Mouse (Mus musculus): ENCODE data around the gene Atp6v1f. TPM values are rescaled to one million over a fixed set of nuclear protein-coding genes. Genes with fewer than 3 reads are reported as not detected.

Atp6v1f gene
- polyA plus RNA-seq (2012; rRNA removed): 315 and 362 TPM in 2 replicates

DNA sequence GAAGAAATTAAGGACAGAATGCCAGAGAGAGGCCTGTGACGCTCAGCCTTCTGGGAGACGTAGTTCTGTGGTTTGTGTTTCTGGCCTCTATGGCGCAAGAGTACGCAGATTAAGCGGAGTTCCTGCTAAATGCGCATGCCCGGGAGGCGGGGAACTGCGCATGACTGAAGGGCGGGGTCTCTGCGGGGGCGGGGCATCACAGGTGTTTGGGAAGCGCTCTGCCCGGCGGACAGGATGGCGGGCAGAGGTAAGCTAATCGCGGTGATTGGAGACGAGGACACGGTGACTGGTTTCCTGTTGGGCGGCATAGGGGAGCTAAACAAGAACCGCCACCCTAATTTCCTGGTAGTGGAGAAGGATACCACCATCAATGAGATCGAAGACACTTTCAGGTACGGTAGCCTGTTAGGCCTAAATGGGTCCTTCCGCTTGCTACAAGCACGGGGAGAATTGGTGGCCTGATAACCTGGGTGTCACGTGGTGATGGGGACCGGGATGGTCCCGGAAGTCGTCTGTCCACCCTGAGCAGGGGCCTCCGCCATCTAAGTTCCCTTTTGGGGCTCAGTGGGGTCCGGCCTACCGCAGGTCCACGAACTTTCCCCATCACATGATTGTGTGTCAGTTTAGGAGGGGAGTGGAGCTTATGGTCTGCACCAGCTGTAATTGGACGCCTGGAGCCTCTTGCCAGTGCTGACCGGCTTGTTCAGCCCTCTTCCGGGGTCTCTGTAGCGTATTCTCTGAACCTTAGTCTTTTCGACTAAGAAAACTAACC is at the start of gene Atp6v1f:
Atp6v1f (plus strand) TSS at position 136 of the 772 bp plus-strand sequence.
- DNase-seq (ENCODE audit: low read depth): peak; percentile 65

DNA sequence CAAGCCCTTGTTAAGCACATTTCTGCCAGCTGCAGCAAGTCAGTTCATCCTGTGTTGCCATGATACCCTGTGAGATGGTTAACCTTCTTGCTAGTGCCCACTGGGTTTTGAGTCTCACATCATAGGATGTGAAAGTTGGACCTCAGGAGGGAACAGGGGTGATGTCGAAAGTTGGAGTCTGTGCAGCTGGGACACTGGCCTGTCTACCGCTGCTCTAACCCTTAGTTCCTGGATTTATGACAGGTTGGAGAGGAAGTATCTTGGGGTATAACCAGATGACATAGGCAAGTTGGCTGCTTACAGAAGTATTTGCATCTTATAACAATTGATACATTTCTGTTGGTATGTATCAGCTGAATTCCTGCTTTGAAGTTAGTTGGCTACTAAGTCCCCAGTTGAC is 46.9 kb upstream of the Atp6v1f start:
- no peak for DNase-seq (ENCODE audit: low read depth)

DNA sequence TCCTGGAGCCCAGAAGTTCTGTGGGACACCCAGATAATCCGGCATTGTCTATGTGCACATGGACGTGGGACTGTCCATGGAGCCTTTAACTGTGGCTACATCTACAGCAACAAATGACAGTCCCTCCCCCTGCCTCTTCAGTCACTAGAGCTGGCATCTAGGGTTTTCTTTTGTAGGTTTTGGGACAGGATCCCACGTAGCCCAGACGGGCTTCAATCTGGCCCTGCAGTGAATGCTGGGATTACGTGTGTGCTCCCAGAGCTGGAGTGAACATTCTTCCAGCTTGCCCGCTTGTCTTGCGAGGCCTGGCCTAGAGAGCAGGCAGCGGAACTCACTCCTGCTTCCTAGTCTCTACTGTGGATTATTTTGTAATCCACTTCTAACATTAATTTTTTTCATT is 42.4 kb upstream of the Atp6v1f start:
- no peak for DNase-seq (ENCODE audit: low read depth)

DNA sequence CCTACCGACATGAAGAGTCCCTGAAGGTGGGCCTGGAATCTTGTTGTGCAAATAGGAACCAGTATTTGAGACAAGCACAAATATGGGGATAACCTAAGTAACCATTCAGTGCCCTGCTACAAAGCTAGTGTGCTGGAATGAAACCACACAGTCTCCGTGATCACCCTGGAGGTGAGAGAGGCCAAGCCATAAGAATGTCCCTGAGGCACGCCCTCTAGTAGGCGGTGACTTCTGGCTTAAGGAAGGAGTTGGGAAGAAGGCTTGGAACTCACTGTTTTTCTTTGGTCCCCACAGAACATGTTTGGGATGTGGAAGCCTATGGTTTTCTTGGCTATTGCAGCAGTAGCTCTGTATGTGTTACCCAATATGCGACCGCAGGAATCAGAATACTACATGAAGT is 41.2 kb upstream of the Atp6v1f start:
- no peak for DNase-seq (ENCODE audit: low read depth)

DNA sequence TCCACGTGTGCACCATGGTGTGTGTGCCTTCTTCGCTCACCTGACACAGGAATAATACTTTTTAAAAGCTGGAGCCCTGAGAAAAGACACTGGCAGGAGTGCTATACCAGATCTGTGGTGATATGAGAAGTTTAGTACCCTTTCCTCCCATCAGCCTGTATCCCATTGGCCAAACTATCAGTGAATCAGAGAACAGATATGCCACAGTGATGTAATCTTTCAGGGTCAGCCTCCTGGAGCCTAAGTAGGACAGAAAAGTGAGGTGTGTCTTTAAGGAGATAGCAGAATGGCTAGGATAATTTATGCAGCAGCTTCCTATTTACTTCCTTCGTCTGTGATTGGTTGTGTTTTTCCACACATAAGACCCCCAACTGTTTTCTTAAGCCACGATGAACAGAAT is 39.3 kb upstream of the Atp6v1f start:
- DNase-seq (ENCODE audit: low read depth): no peak

DNA sequence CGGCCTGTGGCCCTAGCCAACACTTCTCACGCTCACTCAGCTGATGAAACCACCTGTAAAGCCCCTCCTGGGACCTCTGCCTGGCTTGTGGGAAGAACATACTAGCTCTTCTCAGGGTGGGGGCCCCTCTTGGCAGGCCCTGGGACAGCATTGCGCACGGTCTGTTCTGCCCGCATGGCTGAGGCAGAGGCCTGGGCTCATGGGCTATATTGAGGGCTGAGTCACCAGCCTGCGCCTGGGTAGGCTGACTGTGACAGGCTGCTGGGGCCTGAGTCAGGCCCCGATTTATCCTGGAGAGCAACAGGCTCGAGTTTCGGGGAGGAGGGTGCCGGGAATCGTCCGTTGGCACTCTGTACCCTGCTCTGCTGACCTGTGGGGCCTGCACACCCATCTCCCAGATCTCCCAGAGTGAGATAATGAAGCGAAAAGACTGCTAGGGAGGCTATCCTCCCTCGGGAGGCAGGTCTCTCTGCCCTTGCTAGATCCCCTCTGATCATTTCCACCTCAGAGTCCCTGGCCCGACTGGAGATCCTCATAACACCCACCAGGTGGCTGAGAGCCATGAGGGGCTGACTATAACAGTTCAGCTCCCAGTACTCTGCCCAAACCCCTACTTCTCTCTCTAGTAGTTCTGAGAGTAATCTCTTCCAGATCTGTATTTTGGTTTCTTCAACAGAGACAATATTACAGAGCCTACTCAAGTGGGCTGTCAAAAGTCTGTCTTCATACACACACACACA is 36.7 kb upstream of the Atp6v1f start:
- DNase-seq (ENCODE audit: low read depth): no peak

DNA sequence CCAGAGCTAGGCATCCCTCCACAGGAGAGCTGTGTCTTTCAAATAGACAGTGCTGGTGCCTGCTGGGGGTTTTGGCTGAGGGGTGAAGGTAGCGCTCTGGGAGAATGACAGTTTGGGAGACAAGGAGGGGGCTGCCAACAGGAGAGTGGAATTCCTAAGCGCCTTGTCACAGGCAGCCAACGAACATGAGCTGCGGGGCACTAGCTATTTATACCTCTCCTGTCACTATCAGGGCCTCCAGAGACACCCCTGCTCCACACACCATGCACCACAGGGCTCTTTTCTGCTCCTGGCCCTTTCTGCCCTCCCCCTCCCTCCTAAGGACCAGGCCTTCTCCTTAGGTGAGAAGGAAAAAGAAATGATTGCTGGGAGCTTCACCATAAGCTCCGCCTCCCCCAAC is 36.0 kb upstream of the Atp6v1f start:
- no peak for DNase-seq (ENCODE audit: low read depth)

DNA sequence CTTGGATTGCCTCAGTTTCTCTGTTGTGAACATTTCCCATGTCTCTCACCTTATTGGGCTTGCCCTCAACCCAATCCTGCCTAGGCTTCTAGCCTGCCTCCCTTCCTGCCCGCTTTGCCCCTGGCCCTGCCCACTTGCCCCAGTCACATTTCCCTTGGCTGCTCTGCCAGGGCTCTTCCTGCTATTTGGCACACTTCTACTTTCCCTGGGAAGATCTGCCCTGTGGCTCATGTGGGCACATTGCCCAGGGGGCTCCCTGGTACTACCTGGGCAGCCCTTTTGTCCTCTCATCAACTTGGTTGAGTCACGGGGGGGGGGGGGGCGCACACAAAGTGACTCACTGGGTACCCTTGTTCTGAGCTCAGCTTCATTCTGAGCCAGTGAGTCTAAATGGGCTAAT is 35.4 kb upstream of the Atp6v1f start:
- DNase-seq (ENCODE audit: low read depth): no peak

DNA sequence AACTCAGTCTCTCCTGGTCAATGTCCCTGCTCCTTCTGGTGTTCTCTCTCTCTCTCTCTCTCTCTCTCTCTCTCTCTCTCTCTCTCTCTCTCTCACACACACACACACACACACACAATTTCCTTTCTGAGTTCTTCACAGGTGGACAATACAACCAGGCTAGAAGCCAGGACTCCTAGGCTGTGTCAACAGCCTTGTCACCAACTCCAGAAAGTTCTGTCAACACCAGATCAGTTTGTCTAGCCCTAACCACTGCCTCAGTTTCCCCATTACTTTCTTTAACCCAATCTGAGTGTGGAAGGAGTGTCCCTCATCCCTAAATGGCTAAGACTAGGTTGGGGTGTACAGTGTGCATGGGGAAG is 34.9 kb upstream of the Atp6v1f start:
- no peak for DNase-seq (ENCODE audit: low read depth)

DNA sequence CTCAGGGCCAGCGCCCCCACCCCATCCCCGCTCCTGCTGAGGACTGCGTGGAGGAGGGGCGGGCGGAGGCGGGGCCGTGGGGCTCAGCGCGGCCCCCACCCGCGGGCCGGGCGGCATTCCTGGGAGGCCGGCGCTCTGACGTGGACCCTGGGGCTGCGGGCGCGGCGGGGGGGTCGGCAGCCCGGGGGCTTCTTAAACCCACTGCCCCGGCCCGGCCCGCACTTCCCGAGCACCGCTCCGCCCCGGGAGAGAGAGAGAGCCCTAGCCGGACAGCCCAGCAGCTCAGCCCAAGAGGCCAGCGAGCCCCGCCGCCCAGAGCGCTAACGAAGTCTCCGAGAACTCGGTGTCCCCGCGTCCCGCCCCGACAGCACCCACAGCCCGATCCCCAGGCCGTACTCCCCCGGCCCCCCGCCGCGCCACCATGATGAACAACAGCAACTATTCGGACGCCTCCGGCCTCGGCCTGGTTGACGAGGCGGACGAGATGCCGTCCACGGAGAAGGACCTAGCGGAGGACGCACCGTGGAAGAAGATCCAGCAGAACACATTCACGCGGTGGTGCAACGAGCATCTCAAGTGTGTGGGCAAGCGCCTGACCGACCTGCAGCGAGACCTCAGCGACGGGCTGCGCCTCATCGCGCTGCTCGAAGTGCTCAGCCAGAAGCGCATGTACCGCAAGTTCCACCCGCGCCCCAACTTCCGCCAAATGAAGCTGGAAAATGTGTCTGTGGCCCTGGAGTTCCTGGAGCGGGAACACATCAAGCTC is 34.3 kb upstream of the Atp6v1f start, which contains the start of gene Flnc:
Flnc (plus strand) TSS at position 219 of the 766 bp plus-strand sequence.
- no peak for DNase-seq (ENCODE audit: low read depth)

DNA sequence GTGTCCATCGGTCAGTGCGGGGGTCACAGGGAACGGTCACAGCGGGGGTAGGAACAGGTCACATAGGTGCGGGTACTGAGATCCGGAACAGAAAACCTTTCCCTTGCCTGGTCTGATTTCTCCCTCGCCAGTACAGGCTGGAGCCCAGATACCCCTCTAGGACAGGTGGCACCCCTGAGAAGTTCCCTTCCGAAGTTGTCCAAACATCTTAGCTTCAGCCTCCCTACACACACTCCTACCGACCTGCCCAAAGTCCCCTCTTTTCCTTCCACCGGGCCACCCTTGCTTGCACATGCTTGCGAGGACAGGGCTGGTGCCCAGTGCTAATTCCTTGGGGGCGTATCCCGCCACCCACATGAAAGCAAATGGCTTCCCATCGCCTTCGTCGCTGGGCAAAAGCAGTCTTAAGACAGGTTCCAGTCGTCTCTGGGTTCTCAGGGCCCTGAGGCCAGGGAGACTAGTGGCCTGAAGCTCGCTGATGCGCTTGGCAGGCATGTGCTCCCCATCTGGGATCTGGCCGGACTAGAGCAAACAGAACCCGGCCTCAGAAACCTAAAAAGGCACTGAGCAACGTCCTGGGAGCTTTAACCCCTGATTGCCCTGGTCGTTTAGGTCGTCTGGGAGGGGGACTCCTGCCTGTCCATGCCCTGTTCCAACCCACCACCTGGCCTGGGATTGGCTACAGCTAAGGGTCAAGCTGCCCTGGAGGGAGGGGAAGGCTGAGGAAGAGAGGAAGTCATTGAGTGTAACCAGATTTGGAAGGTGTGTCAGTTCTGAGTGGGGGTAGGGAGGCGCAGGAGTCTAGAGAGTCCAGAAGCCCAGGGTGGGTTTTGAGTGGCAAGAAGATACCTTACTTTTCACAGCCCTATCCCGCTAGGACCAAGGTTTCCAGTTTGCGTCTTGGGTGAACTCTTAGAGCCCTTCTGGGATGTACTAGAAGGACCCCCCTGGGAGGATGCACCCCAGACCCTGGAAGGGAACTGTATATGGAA is 33.4 kb upstream of the Atp6v1f start:
- no peak for DNase-seq (ENCODE audit: low read depth)

DNA sequence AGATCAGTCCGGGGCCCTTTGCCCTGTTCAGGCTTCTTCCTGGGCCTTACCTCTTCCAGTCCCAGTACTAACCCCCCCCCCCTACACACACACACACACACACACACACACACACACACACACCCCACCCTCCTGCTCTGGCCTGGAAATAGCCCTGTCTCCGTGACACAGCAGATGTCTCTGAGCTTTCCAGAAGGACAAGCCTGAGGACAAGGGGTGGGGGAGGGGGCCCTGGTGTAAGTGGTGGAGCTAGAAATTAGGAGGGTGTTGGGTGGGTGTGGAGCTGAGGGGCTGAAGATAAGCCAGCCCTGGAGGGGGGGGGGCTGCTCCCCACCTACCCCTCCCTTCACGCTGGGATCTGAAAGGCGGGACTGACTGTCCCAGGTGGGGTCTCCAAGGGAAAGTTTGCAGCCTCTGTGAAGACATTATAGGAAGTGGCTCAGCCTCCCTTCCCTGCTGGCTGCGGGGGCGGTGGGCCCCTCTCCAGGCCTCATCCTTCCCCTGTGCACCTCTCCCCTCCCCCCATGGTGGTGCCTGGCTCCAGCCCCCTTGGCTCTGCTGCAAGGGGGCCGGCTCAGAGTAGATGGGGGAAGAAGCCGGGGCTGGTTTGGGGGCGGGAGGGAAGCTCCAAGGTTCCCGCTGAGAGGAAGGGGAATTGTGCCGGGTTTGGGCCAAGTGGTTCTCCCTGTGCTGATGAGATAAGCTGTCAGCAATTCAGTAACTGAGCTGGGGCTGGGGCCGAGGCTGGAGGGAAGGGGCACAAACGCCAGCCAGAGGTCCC is 32.4 kb upstream of the Atp6v1f start:
- DNase-seq (ENCODE audit: low read depth): no peak

DNA sequence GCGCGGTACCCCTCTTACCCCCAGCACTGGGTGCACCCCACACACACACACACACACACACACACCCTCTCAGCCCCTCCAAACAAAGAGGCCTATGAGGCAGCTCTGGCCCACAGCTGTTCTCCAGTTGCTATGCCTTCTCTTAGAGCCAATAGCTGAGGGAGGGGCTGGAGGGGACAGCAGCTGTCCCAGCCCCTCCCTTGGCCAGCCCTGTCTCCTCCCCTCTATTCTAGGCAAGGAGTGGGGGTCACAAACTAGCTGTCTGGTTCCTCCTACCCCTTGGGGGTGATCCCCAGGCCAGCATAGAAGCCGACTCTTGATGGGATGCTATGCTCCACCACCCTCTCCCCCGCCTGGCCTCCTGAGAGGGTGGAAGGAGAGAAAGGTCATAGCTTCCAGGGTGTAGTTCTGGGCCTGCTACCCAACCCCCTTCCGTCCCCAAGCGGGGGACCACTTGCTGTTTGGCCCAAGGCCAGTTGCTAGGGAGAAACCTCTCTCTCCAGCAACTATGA is 31.5 kb upstream of the Atp6v1f start:
- DNase-seq (ENCODE audit: low read depth): no peak

DNA sequence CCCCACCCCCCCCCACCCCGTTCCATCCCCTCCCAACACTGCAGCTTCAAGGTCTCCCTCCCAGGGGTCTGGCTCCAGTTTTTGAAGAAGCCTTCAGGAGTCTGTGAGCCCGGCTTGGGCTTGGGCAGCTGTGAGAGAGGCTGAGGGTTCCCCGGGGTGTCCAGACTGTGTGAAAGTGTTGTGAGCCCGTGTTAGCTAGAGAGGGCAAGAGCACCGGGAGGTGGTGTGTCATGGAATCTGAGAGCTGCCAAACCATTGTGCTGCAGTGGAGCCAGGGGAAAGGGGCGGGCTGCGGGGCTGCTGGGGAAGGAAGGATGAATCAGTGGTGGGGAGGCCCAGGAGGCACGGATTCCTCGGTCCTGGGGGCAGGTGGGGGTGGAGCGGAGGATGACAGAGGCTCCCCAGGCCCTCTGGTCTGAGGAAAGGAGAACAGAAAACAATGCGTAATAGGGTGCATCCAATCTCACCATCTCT is 31.0 kb upstream of the Atp6v1f start:
- no peak for DNase-seq (ENCODE audit: low read depth)

DNA sequence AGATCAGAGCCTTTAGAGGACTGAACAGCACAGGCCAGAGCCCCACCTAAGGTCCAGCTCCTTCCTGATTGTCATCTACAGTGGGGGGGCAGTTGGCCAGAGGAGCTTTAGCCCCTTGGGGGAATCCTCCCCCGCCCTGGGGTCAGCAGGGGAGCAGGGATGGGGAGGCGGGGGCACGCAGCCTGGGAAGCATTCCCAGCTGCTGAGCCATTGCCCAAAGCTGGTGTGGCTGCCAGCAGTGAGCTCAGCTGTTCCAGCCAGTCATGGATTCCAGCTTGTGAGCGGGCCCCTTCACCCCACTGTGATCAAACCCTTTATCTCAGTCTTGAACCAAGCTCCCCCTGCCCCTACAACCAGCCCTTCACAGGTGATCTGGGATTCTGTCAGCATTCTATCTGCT is 28.3 kb upstream of the Atp6v1f start:
- no peak for DNase-seq (ENCODE audit: low read depth)

DNA sequence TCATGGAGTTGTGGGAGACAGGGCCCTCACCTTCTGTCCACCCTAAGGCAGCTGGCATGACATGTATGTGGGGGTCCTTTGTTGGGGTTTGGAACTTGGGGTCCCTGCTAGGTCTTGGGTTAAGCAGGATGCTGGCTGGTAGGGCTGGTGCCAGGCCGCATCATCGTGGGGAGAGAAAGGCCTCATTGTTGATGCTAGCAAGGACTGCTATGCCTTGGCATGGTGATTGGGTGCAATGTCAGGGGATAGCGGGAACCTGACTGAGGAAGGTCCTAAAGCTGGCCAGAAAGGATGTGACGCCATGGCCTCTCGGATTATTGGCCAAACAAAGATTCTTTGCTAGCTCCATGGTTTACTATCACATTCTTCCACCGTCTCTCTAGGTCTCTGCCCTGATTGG is 27.7 kb upstream of the Atp6v1f start:
- DNase-seq (ENCODE audit: low read depth): no peak

DNA sequence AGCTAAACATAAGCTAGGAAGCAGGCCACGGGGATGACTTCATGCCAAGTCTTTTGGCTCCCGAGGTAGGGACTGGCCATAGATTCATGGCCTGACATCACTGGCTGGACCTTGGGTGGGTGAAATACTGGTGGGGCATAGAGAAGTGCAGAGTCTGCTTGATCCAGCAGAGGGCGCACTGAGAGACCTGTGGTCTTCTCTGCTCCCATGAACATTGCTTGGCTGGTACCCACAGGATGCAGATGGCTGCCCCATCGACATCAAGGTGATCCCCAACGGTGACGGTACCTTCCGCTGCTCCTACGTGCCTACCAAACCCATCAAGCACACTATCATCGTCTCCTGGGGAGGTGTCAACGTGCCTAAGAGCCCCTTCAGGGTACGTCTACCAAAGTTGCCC is 22.7 kb upstream of the Atp6v1f start:
- no peak for DNase-seq (ENCODE audit: low read depth)

DNA sequence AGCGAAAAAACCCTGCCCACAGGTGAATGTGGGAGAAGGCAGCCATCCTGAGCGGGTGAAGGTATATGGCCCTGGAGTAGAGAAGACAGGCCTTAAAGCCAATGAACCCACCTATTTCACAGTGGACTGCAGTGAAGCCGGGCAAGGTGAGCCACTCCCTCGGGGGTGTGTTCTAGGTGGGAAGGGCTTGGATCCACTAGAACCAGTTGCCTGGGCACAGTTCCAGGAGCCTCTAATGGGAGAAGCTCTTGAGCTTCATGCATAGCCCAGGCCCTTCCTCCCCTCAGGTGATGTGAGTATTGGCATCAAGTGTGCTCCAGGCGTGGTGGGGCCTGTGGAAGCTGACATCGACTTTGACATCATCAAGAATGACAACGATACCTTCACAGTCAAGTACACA is 22.2 kb upstream of the Atp6v1f start:
- DNase-seq (ENCODE audit: low read depth): no peak

DNA sequence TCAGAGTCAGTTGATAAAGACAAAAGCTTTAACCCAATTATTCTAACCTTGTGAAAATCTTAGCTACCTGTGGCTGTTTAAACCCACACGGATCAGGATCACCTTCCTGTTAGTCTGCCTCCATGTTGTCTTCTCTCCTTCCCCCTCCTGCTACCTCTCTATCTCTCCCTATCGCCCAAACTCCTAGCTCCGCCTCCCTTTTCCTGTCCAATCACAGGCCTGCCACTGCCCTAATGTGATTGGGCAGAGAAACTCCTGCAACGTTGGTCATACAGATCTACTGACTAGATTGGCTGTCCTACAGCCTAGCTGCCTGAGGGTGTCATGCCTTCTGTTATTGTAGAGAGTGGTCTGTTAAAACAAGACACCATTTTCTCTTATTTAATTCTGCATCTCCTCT is 17.7 kb upstream of the Atp6v1f start:
- no peak for DNase-seq (ENCODE audit: low read depth)

DNA sequence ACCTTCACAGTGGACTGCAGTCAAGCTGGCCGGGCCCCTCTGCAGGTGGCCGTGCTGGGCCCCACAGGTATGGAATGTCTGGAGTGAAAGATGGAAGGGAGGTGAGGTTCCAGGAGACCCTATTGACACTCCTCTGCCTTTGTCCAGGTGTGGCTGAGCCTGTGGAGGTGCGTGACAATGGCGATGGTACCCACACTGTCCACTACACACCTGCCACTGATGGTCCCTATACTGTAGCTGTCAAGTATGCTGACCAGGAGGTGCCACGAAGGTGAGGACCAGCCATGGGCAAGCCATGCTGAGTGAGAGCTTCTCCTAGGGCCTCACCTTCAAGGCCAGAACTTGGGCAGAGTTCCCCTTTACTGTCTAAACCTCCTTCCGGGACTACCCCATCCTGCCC is 16.9 kb upstream of the Atp6v1f start:
- no peak for DNase-seq (ENCODE audit: low read depth)

Measured in gonadal fat pad, adult 2 months (tissue).